Mouse (Mus musculus) kidney, adult 2 months (tissue): Measurements from ENCODE around the gene Ppm1f.
"Not testable (repeated sequence)": the region's sequence is repeated elsewhere in the genome, so short reads cannot be mapped to it uniquely, and the experiment has no call there.

Experiments
- CTCF ChIP-seq: fragments of 200-500 bp; conservative IDR thresholded peaks from 2 replicates; pipeline ENCODE4 v1.5.1; 2011; ENCODE audit warnings: low read depth, mild to moderate bottlenecking, control low read depth, low read length, moderate library complexity, mixed read lengths; ENCODE audit not compliant: insufficient read depth, insufficient read length
- POLR2A ChIP-seq: fragments of 200-500 bp; IDR thresholded peaks from one replicate; pipeline ENCODE4 v1.6.1; 2011; ENCODE audit warnings: low read depth, low read length, control low read depth

DNA sequence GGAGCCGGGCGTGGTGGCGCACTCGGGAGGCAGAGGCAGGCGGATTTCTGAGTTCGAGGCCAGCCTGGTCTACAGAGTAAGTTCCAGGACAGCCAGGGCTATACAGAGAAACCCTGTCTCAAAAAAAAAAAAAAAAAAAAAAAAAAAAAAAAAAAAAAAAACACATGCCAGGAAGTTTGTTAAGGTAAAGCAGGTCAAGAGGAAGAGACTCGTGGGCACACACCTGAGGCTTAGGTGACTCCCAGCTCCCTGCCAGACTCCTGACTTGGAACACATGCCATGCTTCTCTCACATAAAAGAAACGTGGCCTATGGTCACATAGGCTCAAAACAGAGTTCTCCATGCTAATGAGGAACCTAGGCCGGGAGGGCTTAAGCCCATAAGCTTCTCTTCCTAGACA is 40.2 kb upstream of the Ppm1f start:
- TF ChIP-seq CTCF, POLR2A: not testable (repeated sequence)
